Mouse (Mus musculus) neural tube, embryonic 15.5 days (tissue): ENCODE results near the gene Gm28230. TPM values are rescaled to one million over a fixed set of nuclear protein-coding genes. Genes with fewer than 3 reads are reported as not detected.
A peak's percentile ranks its signal among the peaks of the same experiment; 100 is the strongest.

Experiments used
- ATAC-seq: fragments of 200-750 bp; cut with Nextera tagmentation; 2 replicates; pipeline ENCODE4 v1.8.0; 2017; ENCODE audit warnings: mild to moderate bottlenecking, moderate TSS enrichment, moderate library complexity; ENCODE audit not compliant: low FRiP score
- H3K27ac ChIP-seq: fragments of 300-500 bp; sonication (generic); replicated peaks from 2 replicates; pipeline ENCODE4 v1.5.1; 2015; ENCODE audit warnings: mild to moderate bottlenecking, inconsistent platforms
- H3K27me3 ChIP-seq: fragments of 300-500 bp; sonication (generic); replicated peaks from 2 replicates; pipeline ENCODE4 v1.6.1; 2015; ENCODE audit warnings: inconsistent platforms
- H3K36me3 ChIP-seq: fragments of 300-500 bp; sonication (generic); 2 replicates; pipeline ENCODE4 v1.6.1; 2015; ENCODE audit warnings: inconsistent platforms
- H3K4me1 ChIP-seq: fragments of 300-500 bp; sonication (generic); 2 replicates; pipeline ENCODE4 v1.6.1; 2015; ENCODE audit warnings: inconsistent platforms
- H3K4me2 ChIP-seq: fragments of 300-500 bp; sonication (generic); 2 replicates; pipeline ENCODE4 v1.6.1; 2015; ENCODE audit warnings: inconsistent platforms, mild to moderate bottlenecking, moderate library complexity
- H3K4me3 ChIP-seq: fragments of 300-500 bp; sonication (generic); replicated peaks from 2 replicates; pipeline ENCODE4 v1.5.1; 2015; ENCODE audit warnings: mild to moderate bottlenecking, inconsistent platforms
- H3K9ac ChIP-seq: fragments of 300-500 bp; sonication (generic); replicated peaks from 2 replicates; pipeline ENCODE4 v1.6.1; 2015; ENCODE audit warnings: mild to moderate bottlenecking, inconsistent platforms
- H3K9me3 ChIP-seq: fragments of 300-500 bp; sonication (generic); replicated peaks from 2 replicates; pipeline ENCODE4 v1.6.1; 2016; ENCODE audit warnings: inconsistent platforms
- WGBS: fragments of 180-500 bp; shearing (Covaris S2); methylation state at CpG from one replicate; pipeline ENCODE4 v1.1.7; 2015; ENCODE audit warnings: mixed read lengths; 5-methylcytosine and 5-hydroxymethylcytosine counted together
- polyA plus RNA-seq: library from polyadenylated mRNA; unstranded; fragments of >200 nt; fragmentation: Nextera tagmentation; extraction: Ambion mirVana; gene quantifications from 2 replicates; pipeline ENCODE4 v1.2.1, GENCODE M21; 2015

The Gm28230 gene
- polyA plus RNA-seq, 1 experiment from 2014 or later: 2.0 TPM

DNA sequence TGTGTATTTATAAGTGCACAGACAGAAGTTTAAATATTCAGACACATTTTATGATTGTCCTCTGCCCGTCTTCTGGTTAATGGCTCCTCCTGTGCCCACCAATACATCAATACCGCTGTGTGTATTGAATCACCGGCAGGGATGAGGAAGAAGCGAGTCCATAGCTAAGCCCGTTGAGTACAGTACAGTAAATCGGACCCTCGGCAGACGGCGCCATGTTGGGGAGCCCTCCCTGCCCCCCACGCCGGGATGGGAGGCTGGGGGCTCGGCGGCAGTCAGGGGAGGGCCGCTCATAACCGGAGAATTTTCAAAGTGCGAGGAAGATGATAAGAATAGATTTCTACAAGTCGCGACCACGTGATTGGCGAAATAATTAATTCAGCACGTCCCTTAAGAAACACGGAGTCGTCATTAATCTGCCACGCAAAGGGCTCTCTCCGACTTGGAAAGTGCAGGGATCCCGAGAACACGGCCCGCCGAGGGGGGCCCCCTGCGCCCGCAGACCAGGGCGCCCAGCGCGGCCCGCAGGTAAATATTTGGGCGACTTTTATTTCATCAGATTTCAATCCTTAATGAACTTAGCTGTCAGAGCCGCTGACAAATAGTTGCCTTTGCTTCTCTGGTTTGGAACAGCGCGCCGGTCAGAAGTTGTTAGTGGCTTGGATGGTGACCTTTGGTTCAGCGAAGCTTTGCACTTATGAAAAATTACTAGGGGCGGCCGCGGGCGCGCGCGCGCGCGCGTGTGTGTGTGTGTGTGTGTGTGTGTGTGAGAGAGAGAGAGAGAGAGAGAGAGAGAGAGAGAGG lies 6.2 kb downstream of the Gm28230 start:
- H3K36me3 ChIP-seq: no peaks in the 10 kb centered on the region
- no peak for ATAC-seq
- H3K4me2 ChIP-seq: peak overlapping the region; percentile 58
- H3K9me3 ChIP-seq: no peaks in the 10 kb centered on the region
- WGBS: under 1% methylated on average over 52 of the region's 52 CpGs
- H3K27me3 ChIP-seq: no peaks in the 10 kb centered on the region
- peaks cover 92% of the 10 kb centered on the region for H3K4me1 ChIP-seq
- H3K9ac ChIP-seq: peak overlapping the region; percentile 45; the same call in 1 of the 2 replicates
- peak overlapping the region; percentile 91 for H3K27ac ChIP-seq
- H3K4me3 ChIP-seq: peak overlapping the region; percentile 30

DNA sequence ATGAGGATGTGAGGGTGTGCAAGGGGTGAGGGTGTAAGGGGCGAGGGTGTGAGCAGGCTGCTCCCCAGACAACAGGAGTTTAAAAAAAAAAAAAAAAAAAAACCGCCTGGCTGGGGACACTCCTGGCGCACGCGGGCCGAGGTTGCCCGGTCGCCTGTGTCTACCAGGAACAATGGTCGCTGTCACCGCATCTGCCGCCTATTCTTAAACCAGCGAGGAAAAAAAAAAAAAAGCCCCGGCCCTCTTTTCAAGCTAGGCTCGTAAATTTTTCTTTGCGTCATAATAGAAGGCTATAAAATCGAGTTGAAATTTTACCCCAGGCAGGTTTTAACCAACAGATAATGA lies 6.8 kb downstream of the Gm28230 start:
- Histone ChIP-seq H3K9me3 (no peaks in the 10 kb centered on the region), H3K27ac (peak overlapping the region; percentile 91), H3K36me3 (no peaks in the 10 kb centered on the region), H3K4me1 (peaks cover 92% of the 10 kb centered on the region), H3K9ac (no peak overlapping the region), H3K4me3 (peak overlapping the region; percentile 30; the same call in 1 of the 2 replicates), H3K4me2 (peak overlapping the region; percentile 58), H3K27me3 (no peaks in the 10 kb centered on the region)
- no peak for ATAC-seq
- WGBS: under 1% methylated on average over 16 of the region's 16 CpGs

GRCm38 (mm10) chr2:74733765-74734164 lies 7.2 kb downstream of the Gm28230 start:
- Histone ChIP-seq H3K9ac (peak overlapping the region; percentile 46; the same call in 1 of the 2 replicates), H3K27ac (peak overlapping the region; percentile 91), H3K36me3 (no peaks in the 10 kb centered on the region), H3K4me1 (peaks cover 92% of the 10 kb centered on the region), H3K4me2 (peak overlapping the region; percentile 58), H3K9me3 (no peaks in the 10 kb centered on the region), H3K27me3 (no peaks in the 10 kb centered on the region), H3K4me3 (peak overlapping the region; percentile 30; the same call in 1 of the 2 replicates)
- 2% methylated on average over 6 of the region's 6 CpGs for WGBS
- ATAC-seq: no peak

- Histone ChIP-seq H3K4me3 (0 out of 2 replicates have a peak overlapping the region, but pooled peaks have one; percentile 9), H3K36me3 (no peaks in the 10 kb centered on the region), H3K27me3 (no peaks in the 10 kb centered on the region), H3K9me3 (no peaks in the 10 kb centered on the region), H3K4me1 (peaks cover 92% of the 10 kb centered on the region), H3K4me2 (peak overlapping the region; percentile 58), H3K27ac (peak overlapping the region; percentile 91), H3K9ac (peak overlapping the region; percentile 46)
- 3% methylated on average over 13 of the region's 13 CpGs for WGBS
- peak; percentile 33 for ATAC-seq
Observed at GRCm38 (mm10) chr2:74734451-74734850, 7.9 kb downstream of the Gm28230 start.

GRCm38 (mm10) chr2:74734996-74735811 lies 8.7 kb downstream of the Gm28230 start:
- H3K27me3 ChIP-seq: no peaks in the 10 kb centered on the region
- H3K27ac ChIP-seq: peak overlapping the region; percentile 91
- peak overlapping the region; percentile 46 for H3K9ac ChIP-seq
- H3K4me3 ChIP-seq: peak overlapping the region; percentile 20; the same call in 1 of the 2 replicates
- no peaks in the 10 kb centered on the region for H3K36me3 ChIP-seq
- no peak for ATAC-seq
- peak overlapping the region; percentile 58 for H3K4me2 ChIP-seq
- 9% methylated on average over 27 of the region's 27 CpGs for WGBS
- H3K4me1 ChIP-seq: peaks cover 97% of the 10 kb centered on the region
- H3K9me3 ChIP-seq: no peaks in the 10 kb centered on the region

DNA sequence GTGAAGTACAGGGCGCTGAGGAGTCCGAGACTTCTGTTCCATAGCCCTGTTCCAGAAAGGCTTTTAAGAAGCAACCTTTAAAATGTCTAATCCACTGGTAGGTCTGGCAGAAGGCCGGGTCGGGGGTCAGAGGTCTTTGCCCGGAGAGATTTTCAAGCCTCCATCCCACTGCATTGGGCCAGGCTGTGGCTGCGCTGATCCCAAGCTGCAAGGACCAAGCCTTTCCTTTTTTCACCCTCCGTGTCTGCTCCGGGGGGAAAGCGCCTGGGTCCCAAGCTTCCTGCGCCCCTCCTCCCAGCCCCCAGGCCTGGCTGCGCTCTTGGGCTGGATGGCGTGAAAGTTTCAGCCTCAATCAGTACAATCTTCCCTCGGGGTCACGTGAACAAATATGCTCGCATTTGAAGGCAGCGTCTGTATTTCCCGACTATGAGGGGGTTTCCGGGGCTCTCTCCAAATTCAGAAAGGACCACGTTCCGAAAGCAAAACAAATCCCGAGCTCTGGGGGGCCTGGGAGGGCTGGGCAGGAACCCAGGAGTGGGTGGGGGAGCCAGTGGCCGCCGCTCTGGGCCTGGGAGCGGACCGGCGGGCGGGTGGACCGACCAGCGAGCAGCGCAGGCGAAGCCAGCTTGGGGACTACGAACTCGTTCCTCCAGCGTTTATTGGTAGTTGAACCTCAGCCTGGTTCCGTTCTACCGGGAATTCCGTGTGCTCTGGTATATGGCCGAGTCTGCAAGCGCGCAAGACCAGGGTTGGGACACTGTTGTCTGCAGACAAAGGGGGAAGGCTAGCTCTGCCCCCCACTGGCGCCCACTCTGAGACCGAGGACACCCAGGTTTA lies 9.5 kb downstream of the Gm28230 start:
- peak overlapping the region; percentile 58 for H3K4me2 ChIP-seq
- peak overlapping the region; percentile 46 for H3K9ac ChIP-seq
- H3K36me3 ChIP-seq: no peaks in the 10 kb centered on the region
- no peaks in the 10 kb centered on the region for H3K9me3 ChIP-seq
- H3K27ac ChIP-seq: peak overlapping the region; percentile 91
- no peaks in the 10 kb centered on the region for H3K27me3 ChIP-seq
- peak overlapping the region; percentile 20 for H3K4me3 ChIP-seq
- H3K4me1 ChIP-seq: peaks cover 96% of the 10 kb centered on the region
- ATAC-seq: no peak
- 6% methylated on average over 42 of the region's 42 CpGs for WGBS

GRCm38 (mm10) chr2:74736688-74737577 lies 10.4 kb downstream of the Gm28230 start:
- H3K9me3 ChIP-seq: no peaks in the 10 kb centered on the region
- peak overlapping the region; percentile 91 for H3K27ac ChIP-seq
- H3K9ac ChIP-seq: peak overlapping the region; percentile 46
- H3K4me1 ChIP-seq: peaks cover 98% of the 10 kb centered on the region
- H3K27me3 ChIP-seq: no peaks in the 10 kb centered on the region
- peak overlapping the region; percentile 20 for H3K4me3 ChIP-seq
- 9% methylated on average over 15 of the region's 15 CpGs for WGBS
- H3K36me3 ChIP-seq: no peaks in the 10 kb centered on the region
- no peak for ATAC-seq
- peak overlapping the region; percentile 58 for H3K4me2 ChIP-seq

GRCm38 (mm10) chr2:74737578-74738070 lies 11.1 kb downstream of the Gm28230 start:
- WGBS: 19% methylated on average over 7 of the region's 7 CpGs
- H3K27me3 ChIP-seq: no peaks in the 10 kb centered on the region
- H3K9me3 ChIP-seq: no peaks in the 10 kb centered on the region
- peak overlapping the region; percentile 91 for H3K27ac ChIP-seq
- no peak for ATAC-seq
- H3K9ac ChIP-seq: peak overlapping the region; percentile 46; the same call in 1 of the 2 replicates
- peak overlapping the region; percentile 58 for H3K4me2 ChIP-seq
- peaks cover 91% of the 10 kb centered on the region for H3K4me1 ChIP-seq
- peak overlapping the region; percentile 12; the same call in 1 of the 2 replicates for H3K4me3 ChIP-seq
- no peaks in the 10 kb centered on the region for H3K36me3 ChIP-seq

DNA sequence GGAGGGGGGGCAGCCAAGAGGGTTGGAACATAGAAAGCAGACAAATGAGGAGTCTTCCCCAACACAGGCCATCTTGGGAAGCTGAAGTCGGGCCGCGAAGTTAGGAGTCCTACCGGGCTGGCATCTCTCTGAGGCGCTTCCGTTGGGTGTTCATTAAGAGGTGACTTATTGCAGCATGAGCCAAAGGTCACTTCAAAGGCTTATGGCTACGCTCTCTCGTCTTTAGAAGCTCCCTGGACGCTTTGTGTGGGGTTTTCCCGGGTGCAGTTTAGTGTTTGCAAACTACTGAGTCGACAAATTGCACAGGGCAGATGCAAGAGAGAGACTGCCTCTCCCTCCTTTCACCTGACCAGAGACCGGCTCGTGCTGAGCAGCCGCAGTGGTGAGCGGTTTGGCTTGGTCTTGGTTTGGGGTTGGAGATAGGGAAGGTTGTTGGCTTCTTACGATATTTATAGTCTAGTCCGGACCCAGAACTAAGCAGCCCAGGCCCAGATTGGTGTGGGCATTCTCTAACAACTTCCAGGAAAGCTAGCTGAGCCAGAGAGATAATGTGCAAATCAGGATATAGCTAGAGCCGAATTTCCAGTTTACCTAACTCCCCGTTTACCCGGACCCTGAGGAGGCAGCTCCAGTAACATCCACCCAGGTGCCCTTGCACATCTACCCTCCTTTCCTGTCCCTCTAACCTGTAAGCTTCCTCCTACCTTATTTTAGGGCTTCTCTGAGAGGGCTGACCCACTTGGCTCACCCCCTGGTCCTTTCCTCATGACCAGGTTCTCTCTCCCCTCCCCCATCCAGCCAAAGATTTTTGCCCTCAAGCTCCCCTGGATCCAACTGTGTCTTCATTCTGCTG lies 12.3 kb downstream of the Gm28230 start:
- Histone ChIP-seq H3K4me1 (peaks cover 80% of the 10 kb centered on the region), H3K9ac (peak overlapping the region; percentile 46), H3K9me3 (no peaks in the 10 kb centered on the region), H3K27ac (peak overlapping the region; percentile 91), H3K27me3 (no peaks in the 10 kb centered on the region), H3K36me3 (no peaks in the 10 kb centered on the region), H3K4me2 (peak overlapping the region; percentile 58), H3K4me3 (peak overlapping the region; percentile 15; the same call in 1 of the 2 replicates)
- WGBS: 4% methylated on average over 20 of the region's 20 CpGs
- no peak for ATAC-seq

DNA sequence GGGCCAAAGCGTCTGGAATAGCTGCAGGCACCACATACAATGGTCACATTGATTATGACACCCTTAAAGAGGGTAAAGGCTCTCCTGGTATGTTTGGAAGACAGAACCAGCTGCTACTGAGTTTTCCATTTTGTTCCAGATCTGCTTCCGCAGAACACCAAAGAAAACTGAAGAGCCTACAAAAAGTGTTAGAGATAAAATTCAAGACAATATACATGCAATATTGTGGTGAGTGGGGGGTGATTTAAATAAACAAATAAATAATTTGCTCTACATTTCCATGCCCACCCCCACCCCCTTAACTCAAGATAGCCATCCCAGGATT lies 12.9 kb downstream of the Gm28230 start:
- peaks cover 74% of the 10 kb centered on the region for H3K4me1 ChIP-seq
- no peak for ATAC-seq
- peak overlapping the region; percentile 58 for H3K4me2 ChIP-seq
- H3K9ac ChIP-seq: peak overlapping the region; percentile 46; the same call in 1 of the 2 replicates
- H3K27ac ChIP-seq: peak overlapping the region; percentile 91
- no peaks in the 10 kb centered on the region for H3K27me3 ChIP-seq
- H3K4me3 ChIP-seq: no peak overlapping the region
- no peaks in the 10 kb centered on the region for H3K36me3 ChIP-seq
- no peaks in the 10 kb centered on the region for H3K9me3 ChIP-seq
- WGBS: 18% methylated on average over 2 of the region's 2 CpGs
